Mouse (Mus musculus) brain, adult 2 months (tissue): ENCODE results near the gene Gpsm1.

ENCODE experiments used
- DNase-seq: peaks from one replicate; pipeline ENCODE4 v3.0.0; 2011; ENCODE audit warnings: low read depth, low spot score

Gene Gpsm1

DNA sequence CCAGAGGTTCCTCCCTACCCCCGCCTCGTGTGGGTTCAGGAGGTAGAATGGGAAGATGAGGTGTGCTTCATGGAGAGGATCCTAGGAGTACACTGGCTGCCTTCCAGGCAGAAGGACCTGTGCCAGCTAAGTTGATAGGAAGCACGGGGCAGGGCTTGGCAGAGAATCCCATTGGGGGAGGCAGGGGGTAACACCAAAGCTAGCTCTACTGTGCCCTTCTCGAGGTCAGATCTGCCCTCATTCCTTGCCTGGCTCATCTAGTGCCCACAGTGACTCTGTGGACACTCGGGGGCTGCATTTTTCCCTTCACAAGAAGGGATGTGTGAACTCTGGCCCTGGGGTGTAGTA lies 23.9 kb downstream of the Gpsm1 start:
- peak; percentile 59 for DNase-seq

DNA sequence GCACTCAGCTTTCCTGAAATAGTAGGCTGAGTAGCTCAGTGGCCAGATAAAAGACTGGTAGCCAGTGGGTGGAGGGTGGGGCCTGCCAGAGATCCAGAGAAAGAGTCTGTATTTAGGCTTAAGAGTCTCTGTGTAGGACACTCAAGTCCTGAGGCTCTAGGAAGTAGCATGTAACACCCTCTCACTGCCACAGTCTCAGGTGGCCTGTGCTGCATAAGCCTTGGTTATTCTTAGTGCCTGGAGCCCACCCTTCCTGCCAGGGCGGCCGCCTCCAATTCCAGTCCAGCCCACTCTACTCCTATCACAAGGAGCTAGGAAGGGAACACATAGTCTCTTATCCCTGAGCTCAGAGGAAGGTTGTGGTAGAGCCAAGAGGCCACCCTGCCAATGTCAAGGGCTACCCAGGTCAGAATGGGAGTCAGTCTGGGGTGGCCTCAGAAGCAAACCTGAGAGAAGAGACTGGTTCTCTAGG lies 26.2 kb downstream of the Gpsm1 start:
- peak; percentile 68 for DNase-seq

DNA sequence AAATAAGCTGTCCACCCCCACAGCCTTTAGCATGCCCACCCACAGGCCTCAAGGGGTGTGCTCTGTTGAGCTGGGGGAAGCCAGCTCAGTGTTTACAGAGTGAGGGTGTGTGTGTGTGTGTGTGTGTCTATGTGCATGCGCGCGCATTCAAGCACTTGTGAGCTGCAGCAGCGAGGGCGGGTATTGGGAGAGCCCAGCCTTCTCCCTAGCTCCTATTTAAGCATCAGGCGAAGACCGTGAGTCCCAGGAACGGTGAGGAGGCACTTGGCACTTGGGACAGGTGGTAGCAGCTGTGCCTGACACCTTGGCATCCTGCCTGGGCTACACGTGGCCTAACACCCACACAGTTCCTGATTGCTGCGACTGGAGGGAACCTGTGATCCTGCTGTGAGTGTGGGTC lies 26.7 kb downstream of the Gpsm1 start:
- peak; percentile 96 for DNase-seq

DNA sequence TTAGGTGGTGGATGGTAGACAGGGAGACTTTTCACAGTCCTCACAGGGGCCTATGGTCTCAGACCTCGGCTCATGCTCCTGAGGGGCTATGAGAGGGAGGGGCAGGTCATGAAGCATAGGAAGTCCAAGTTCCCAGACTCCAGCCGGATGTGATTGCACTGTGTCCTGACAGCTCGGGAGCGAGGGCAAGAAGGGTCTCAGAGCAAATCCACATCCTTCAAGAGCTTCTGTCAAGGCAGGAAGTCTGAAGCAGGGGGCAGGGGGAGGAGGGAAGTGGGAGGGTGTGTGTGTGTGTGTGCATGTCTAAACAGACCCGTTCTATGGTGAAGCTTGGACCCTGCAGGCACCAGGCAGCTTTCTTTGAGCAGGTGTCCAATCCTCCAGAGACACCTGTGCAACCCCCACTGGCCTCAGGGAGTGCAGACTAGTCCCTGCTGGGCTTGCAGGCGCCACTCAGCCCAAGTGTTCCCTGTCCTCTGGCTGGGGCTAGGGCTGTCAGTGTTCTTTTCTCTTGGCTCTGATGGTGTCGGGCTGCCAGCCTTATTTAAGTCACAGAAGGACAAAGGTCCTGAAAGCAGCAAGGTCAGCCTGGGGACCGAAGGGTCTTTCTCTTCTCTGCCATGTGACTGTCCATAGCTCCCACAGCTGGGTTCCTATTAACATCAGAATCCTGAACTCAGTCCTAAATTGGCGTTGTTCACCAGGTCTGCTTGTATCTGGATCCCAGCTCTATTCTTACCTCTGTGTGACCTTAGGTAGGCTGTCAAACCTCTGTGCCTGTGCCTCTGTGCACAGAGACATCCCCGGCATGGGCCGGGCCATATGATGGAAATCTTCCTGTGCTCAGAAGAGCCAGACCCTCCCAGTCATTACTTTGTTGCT lies 27.5 kb downstream of the Gpsm1 start:
- no peak for DNase-seq

DNA sequence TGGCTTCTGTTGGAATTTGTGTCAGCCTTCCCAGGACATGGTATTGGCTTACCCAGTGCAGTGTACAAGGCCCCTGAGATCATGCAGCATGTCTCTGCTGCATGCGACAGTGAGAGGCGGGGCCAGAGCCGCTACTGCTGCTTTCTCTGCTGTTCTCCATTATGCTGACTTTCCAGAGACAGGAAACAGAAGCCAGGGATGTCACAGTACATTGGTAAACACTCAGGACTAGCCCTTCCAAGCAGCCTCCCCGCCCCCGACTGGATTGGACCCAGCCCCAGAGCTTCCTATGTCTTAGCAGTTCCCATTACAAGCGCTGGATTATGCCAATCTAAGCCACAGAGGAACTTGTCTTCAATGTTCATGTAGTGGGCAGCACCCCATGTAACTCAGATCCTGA lies 32.9 kb downstream of the Gpsm1 start:
- peak; percentile 43 for DNase-seq

DNA sequence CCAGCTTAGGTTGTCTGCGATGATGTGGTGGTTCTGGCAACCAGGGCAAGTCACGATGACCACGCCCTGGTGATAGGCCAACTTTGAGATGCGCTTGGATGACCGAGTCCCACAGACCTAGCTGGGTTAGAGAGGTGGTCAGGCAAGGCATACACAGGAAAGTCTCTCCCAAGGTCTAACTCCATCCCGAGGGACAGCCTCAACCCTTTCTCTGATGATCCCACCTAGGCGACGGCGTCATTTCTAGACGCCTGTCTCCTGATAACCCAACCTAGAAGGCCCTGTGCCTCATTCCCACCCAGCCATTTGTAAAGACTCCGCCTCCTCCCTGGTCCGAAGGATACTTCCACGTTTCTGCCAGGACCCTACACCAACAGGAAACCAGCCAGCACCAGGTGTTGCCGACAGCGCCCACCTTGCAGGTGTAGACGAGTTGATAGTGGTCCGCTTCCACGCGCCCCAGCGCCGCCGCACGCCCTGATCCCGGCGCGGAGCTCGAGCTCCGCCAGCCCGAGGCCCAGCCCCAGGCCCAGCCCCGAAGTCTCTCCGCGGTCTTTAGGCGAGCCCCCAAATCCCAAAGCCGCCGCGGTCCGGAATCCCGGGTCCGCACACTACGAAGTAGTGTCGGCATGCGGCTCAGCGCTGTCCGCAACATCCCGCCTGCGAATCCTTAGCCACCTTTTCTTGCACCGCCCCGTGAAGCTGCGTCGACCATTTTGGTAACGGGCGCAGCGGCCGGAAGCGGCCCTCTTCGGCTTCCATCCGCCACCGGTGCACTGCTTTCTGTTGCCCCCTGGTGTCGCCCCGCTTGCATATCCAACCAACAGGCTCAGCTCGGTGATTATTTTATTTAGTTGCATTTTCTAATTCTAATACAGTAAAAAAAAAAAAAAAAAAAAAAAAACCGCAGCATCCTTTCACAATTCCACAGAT lies 36.3 kb downstream of the Gpsm1 start, which contains the start of gene Dnlz:
TSS of gene Dnlz (minus strand) at position 753 of the 933 bp plus-strand sequence.
- DNase-seq = peak; percentile 98

DNA sequence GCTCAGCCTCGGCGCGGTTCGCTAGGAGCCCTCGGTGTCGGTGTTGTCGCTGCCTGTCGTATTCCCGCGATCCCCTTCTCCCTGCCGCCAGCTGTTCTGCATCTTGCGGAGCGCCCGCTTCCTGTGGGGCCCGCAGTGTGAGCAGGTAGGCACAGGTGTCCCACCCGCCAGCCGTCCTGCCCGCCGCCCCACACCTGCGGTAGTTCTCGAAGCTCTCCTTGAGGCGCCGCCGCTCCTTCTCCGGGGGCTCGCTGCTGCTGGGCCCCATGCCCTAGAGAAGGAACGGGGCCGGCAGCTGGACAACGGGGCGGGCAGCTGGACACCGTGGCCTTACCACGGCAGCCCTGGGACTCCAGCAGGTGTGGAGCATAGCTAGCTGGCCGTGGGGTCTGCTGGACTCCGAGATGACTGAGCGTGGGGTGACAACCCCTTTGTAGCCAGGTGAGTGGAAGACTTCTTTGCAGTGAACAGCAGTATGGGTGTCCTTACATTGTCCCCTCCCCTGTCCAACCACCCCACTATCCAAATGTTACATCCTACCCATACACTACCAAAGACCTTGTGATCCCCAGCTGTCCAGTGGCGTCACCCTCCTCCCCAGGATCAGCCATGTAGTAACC lies 37.1 kb downstream of the Gpsm1 start:
- DNase-seq = no peak

DNA sequence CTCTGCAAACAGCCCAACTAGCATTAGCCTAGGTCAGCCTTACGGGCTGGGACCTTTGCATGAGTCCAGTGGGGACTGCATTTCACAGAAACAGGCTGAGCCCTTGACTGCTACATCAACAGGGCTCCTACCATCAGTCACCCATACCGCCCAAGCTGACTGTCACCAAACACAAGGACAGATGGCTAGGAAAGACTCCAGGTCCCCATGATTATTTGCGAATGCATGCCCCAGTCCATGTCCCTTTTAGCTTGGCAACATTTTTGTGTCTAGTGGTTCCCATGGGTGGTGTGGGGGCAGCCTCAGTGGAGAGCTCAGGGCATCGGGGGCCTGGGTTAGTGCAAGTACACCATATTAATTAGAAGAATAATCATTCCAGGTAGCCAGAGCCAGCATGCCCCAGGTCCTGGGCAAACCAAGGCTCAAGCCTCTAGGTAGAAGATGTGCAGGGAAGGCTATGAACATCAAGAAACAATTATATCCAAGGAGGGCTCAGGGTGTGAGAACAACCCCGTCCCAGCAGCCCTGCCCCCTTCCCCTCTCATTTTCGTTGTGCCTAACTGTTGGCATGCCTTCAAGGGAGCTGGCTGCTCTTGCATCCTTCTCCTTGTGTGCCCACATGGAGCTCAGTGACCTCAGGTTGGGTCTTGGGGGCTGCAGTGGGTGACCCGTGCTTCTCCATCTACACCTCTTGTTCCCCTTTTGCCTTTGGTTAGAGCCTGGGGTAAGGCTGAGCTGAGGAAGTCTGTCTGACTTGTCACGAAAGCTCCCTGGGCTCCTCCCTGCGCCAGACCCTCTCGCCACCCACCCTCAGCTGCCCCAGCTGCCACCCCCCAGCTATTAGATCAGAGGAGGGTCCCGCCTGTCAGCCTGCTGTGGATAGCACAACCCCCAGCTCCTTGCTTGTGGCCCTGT lies 38.0 kb downstream of the Gpsm1 start:
- DNase-seq = peak; percentile 68

DNA sequence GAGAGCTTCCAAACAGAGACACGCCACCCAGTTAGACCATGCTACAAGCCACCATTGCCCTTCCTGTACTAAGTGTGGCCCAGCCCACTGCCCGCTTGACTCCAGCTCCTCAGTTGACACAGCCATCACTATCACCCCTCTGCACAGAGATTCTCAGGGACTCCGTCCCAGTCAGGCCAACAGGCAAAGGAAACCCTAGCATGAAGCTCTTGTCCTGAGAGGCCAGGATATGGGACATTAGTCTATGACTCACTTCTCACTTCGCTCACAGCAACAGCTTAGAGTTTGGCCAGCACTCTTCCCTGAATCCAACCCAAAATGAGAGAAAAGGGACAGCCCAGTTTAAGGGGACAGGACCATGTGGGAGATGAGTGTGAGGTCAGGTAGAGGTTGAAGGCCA lies 39.1 kb downstream of the Gpsm1 start:
- DNase-seq = no peak

DNA sequence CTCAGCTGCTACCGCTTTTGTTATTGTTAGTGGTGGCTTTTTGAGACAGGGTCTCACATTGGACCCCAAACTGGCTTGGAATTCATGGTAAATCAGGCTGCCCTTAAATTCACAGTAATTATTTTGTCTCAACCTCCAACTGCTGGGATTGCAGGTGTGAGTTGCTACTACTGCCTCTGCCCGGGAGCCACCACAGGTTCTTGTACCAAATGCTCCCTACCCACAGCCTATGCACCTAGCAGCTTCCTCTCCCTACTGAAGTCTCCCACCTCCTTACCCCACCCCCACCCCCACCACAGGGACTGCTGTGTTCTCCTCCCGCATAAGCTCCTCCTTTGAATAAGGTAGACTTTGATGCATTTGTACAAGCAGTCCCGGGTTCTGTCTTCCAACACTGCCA lies 40.9 kb downstream of the Gpsm1 start:
- no peak for DNase-seq

DNA sequence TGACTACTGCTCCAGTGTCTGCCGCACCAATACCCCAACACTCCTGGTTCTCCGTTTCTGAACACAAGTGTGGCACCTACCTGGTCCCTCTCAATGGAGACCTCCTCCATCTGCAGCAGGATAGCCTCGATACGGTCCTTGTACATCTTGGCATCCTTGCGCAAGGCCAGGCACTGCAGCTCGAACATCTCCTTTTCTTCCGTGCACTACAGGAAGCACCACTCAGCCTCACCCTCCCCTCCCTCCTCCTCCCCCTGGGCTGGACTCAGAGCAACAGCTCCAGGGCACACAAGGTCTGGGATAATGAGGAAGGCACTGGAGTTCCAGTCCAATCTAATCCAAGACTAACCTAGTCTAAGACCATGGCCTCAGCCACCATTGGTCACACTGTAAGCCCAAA lies 41.4 kb downstream of the Gpsm1 start:
- peak; percentile 7 for DNase-seq

DNA sequence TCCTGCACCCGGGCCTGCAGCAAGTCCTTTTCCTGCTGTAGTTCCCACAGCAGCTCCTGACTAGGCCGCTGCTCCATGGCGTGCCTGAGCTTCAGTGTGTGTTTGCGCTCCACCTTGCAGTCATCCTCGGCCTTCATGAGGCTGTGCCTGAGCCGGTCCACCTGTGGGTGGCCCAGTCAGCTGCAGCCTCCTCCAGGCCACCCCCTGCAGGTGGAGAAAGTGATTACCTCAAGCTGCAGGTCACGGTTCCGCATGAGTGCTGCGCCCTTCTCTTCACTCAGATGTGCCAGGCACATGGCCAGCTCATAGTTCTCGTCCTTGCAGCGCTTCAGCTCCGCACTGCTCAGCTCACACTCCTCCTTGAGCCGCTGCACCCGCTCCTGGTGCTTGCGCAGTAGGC lies 42.2 kb downstream of the Gpsm1 start:
- peak; percentile 56 for DNase-seq

DNA sequence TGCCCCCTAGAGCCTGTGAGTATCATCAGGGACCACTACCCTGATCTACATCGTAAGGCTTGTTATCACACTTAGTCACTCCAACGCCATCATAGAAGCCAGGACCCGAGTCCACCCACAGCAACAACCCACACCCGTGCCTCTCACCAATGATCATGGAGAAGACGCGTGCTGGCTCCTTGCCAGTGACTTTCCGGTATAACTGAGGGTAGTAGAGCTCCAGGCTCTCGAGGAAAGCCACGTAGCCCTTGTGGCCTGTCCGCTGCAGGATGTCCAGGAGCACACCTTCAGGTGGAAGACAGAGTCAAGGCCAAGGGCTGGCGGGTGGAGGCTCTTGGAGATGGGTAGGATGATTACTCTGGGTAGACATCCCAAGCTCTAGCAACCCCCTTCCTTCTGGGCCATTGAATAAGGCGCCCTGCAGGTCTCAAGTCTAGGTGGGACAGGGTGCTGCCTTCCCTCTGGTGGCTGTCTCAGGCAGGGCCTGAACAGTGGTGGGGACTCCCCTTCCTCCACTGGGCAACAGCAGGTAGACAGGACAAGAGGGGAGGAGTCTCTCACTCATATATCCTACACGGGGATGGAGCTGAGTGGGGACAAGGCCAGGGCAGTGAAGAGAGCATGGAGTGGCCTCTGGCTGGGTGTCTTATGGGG lies 43.5 kb downstream of the Gpsm1 start:
- DNase-seq = no peak

DNA sequence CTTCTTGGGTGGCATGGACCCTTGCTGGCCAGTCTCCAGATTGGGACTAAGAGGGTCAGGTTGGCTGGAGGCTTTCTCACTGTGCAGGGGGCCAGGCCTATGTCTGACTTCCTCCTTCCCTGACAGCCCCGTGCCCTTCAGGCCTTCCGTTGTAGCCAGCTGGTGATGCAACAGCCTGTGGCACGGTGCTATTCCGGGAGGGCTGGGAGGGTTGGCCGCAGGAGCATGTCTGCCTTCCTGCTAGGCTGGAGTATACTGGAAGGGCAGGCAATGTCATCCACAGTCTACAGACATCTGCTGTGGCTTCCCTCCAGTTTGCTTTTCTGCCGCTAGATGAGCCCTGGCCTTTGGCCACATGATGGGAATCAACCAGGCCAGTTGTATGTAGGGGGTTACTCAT lies 44.7 kb downstream of the Gpsm1 start:
- peak; percentile 58 for DNase-seq

DNA sequence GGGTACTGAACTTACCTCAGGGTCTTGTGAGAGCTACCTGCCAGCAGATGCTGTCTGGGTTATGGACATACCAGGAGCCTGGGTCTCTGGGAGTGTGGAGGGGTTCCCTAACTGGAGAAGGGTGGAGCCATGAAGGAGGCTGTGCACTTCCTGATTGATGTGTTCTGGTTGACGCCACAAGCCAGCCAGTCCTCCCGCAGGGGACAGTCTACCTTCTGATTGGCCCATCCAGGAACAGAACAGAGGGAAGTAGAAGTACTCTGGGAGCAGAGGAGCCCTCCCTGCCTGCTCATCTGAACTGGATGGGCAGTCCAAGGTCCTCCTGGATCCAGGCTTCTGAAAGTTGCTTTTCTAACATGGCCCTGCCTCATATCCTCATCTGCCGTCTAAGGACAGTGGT lies 45.5 kb downstream of the Gpsm1 start, which contains the start of gene Card9:
TSS of gene Card9 (minus strand) at position 147 of the 400 bp plus-strand sequence.
- no peak for DNase-seq

DNA sequence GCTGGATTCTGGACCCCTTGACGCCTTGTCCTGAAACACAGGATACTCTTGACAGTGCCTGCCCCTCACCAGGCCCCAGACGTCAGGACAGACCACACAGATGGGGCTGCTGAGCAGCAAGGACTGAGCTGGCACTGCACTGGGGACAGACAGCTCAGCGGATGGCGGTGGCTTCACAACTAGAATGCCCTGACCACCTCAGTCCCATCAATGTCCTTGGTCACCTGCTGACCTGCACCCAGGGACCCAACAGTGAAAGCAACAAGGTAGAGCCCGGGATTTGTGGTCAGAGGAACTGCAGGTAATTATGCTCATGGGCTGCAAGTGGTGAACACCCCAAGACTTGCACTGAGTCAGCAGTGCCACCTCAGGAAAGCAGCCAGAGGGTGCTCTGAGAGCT lies 47.7 kb downstream of the Gpsm1 start:
- no peak for DNase-seq

DNA sequence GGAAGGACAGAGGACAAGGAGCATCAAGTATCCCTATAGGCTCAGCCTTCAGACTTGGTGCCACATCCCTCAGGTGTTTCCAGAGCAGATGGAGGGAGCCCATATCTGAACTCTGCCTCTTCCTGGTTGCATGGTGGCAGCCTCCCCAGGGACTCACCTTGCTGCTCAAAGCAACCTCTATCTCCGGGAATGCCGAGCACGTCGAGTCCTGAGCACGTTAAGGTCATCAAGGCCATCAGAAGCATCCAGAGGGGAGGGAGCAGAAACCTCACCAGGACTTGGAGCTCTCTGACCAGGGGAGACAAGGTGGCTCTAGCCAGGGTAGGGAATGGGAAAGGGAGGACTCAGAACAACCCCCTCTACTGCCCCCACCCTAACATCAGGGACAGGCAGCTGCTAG lies 48.2 kb downstream of the Gpsm1 start:
- DNase-seq = no peak

DNA sequence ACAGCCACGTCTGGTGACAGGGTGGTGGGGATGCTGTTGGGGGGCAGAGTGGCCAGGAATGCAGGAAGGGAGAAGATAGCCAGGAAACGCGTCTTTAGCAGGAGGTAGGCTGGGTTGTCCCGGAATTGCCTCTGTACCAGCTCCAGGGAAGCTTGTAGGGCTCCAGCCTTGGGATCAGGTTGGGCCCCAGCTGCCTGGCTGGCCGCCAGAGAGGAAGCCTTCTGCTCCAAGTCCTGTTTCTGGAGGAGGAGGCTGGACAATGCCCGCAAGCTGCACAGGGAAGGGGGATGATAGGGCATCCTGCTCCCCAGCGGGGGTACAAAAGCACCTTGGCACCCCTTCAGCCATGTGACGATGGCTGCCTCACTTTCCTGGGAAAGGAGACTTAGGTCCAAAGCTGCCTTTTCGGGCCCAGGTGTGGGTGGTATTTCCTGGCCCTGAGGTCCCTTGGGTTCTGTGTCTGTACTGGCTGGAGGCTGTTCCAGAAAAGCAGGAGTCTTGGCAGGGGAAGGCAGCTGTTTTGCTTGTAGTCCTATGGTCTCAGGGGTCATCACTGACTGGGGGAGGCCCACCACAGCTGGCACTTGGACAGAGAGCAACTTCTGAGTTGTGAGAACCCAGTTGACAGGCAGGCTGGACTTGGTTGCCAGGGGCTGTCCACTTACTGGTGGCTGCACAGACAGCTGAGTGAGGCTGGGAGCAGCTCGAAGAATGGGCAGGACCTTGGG lies 49.6 kb downstream of the Gpsm1 start:
- peak; percentile 62 for DNase-seq

DNA sequence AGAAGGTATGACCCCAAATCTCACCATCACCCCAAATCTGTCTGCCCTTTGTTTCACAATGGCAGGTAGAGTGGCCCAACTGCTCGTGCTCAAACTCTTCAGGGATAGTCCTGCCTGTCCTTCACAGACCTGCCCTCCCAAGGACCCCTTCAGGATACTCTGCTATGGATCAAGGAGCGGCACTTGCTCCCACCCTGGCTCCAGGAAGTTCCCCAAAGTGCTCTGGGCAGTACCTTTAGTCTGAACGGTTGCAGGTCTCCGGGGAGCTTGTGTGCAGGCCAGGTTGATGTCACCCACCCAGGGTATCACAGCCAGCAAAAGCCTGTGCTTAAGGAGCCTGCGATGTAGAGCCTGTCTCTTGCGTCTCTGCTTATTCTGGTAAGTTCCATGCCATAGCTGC lies 52.6 kb downstream of the Gpsm1 start:
- DNase-seq = no peak

DNA sequence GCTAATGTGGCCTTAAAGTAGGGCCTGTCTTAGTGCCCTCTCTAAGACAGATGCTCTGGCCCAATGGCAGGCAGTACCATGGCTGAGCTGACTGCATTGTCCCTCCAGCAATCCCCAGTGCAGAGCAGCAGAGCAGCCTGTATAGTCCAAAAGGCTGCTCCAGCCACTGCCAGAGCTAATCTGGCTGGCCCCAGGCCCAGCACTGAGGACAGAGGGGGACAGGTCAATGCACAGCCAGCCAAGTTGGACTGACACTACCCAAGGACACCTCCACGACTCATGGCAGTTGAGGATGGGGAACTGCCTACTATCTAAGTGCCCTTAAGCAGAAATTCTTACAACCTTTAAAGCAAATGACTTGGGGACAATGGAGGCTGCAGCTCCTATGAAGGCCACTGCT lies 53.3 kb downstream of the Gpsm1 start:
- no peak for DNase-seq
